ENCODE assay signal across 9 mouse cellular contexts in genomic region chr17:56558448-56558847, GRCm38 (mm10). TPM values are rescaled to one million over a fixed set of nuclear protein-coding genes. Genes with fewer than 3 reads are reported as not detected.
A peak's percentile ranks its signal among the peaks of the same experiment; 100 is the strongest.
DNase-seq lines count a peak whose midpoint lies in the region; ATAC-seq and TF ChIP-seq lines count a peak whose summit lies in the region.
"Had no signal": no experiment of that assay in that cellular context is flagged by ENCODE, and none has a peak within 500 bp of the region (broad histone marks: within the 10 kb centered on the region; RNA-seq: fewer than 3 reads in every experiment).

No protein-coding gene starts in this region.

- H3K4me3 ChIP-seq in cortical plate, adult 2 months (ENCODE audit: insufficient read depth, low read length), result no peak overlapping the region
- no peak overlapping the region for H3K4me3 ChIP-seq in stomach, embryonic 15.5 days (replicated peaks)
- H3K4me3 ChIP-seq: embryonic facial prominence, embryonic 13.5 days had no signal

- peaks cover 26% of the 10 kb centered on the region for H3K36me3 ChIP-seq in stomach, embryonic 15.5 days

- H3K4me1 ChIP-seq in cortical plate, adult 2 months (ENCODE audit: control insufficient read depth, insufficient read depth, low read length), result no peaks in the 10 kb centered on the region
- H3K4me1 ChIP-seq in stomach, embryonic 15.5 days, result 0 out of 2 replicates have a peak, but pooled peaks cover 2% of the 10 kb centered on the region
- H3K4me1 ChIP-seq: embryonic facial prominence, embryonic 13.5 days had no signal

- H3K27me3 ChIP-seq in stomach, embryonic 15.5 days (replicated peaks), result no peaks in the 10 kb centered on the region
- H3K27me3 ChIP-seq: embryonic facial prominence, embryonic 13.5 days had no signal

- intact Hi-C loops in gastrocnemius, postnatal 14 days (cut with DNase I; ENCODE audit: low total_unique reads), result loop anchor here (2.0 kb wide), 1 partner anchor 202 kb away; no protein-coding TSS in a partner anchor

- TF ChIP-seq CTCF in cortical plate, adult 2 months (IDR thresholded peaks at IDR 0.05; ENCODE audit: extremely low read depth, insufficient read depth, low read length), result peak; percentile 67

- peak; percentile 32; the same call in 1 of the 2 replicates for ATAC-seq in stomach, embryonic 15.5 days (ENCODE audit: insufficient read depth, low FRiP score, low read depth)

- DNase-seq in A20 (ENCODE audit: low read depth, low spot score) (peak; percentile 62), liver (peak; percentile 64)
- DNase-seq in adrenal gland, adult (ENCODE audit: inconsistent age in 2 of 2, low spot score in 1 of 2), result peak; percentile 66 to 89
- peak; percentile 61 for DNase-seq in gastrocnemius, postnatal 14 days
- DNase-seq in kidney, adult 18-20 months, result peak; percentile 66
- DNase-seq in naive thymus-derived CD4-positive, alpha-beta T cell, adult 2 months (ENCODE audit: low read depth), result peak; percentile 81

- TF ChIP-seq POLR2A in cortical plate, adult 2 months (IDR thresholded peaks at IDR 0.05; ENCODE audit: extremely low read depth, insufficient read depth, low read length), result no peak

- H3K9ac ChIP-seq in stomach, embryonic 15.5 days, result no peak overlapping the region
- H3K9ac ChIP-seq: embryonic facial prominence, embryonic 13.5 days had no signal

- WGBS in stomach, embryonic 15.5 days, result 16% methylated on average over 3 of the region's 3 CpGs

- H3K9me3 ChIP-seq in stomach, embryonic 15.5 days, result no peaks in the 10 kb centered on the region
- H3K9me3 ChIP-seq: embryonic facial prominence, embryonic 13.5 days had no signal

- no peak overlapping the region for H3K27ac ChIP-seq in cortical plate, adult 2 months (ENCODE audit: insufficient read depth, low read length)
- H3K27ac ChIP-seq in stomach, embryonic 15.5 days, result no peak overlapping the region
- H3K27ac ChIP-seq: embryonic facial prominence, embryonic 13.5 days had no signal

- H3K4me2 ChIP-seq in stomach, embryonic 15.5 days, result no peak overlapping the region
- H3K4me2 ChIP-seq: embryonic facial prominence, embryonic 13.5 days had no signal

RNA-seq across cellular contexts. Expression of gene Gm20219, which starts 4.3 kb away (rescaled TPM):
- polyA plus RNA-seq in cortical plate, adult 2 months (2012; rRNA removed), result 2.1 and 3.2 TPM in 2 replicates
- total RNA-seq in gastrocnemius, postnatal 14 days (2021), result under 1 TPM; 0.27 to 0.42 TPM
- 9.5 and 10.7 TPM in 2 replicates for polyA plus RNA-seq in stomach, embryonic 15.5 days (2015; fragmentation: Nextera tagmentation; extraction: Ambion mirVana)

RNA-seq across cellular contexts. Expression of gene Safb2, which starts 25.9 kb away (rescaled TPM):
- 93.0 and 110 TPM in 2 replicates for polyA plus RNA-seq in cortical plate, adult 2 months (2012; rRNA removed)
- 10 to 100 TPM; 25.1 to 34.9 TPM for total RNA-seq in gastrocnemius, postnatal 14 days (2021)
- polyA plus RNA-seq in stomach, embryonic 15.5 days (2015; fragmentation: Nextera tagmentation; extraction: Ambion mirVana), result 77.9 and 82.7 TPM in 2 replicates

RNA-seq across cellular contexts. Expression of gene Safb, which starts 26.2 kb away (rescaled TPM):
- polyA plus RNA-seq in cortical plate, adult 2 months (2012; rRNA removed), result 101 and 110 TPM in 2 replicates
- total RNA-seq in gastrocnemius, postnatal 14 days (2021), result 10 to 100 TPM; 39.4 to 46.2 TPM
- 95.8 and 106 TPM in 2 replicates for polyA plus RNA-seq in stomach, embryonic 15.5 days (2015; fragmentation: Nextera tagmentation; extraction: Ambion mirVana)

RNA-seq across cellular contexts. Expression of gene Znrf4, which starts 46.2 kb away (rescaled TPM):
- not detected in 2 replicates for polyA plus RNA-seq in cortical plate, adult 2 months (2012; rRNA removed)
- total RNA-seq in gastrocnemius, postnatal 14 days (2021), result not detected
- polyA plus RNA-seq in stomach, embryonic 15.5 days (2015; fragmentation: Nextera tagmentation; extraction: Ambion mirVana), result not detected in 2 replicates
- polyA plus RNA-seq: embryonic facial prominence, embryonic 13.5 days had no signal

RNA-seq across cellular contexts. Expression of gene 2410015M20Rik, which starts 51.1 kb away (rescaled TPM):
- polyA plus RNA-seq in cortical plate, adult 2 months (2012; rRNA removed), result 145 and 159 TPM in 2 replicates
- 100 to 1,000 TPM; 193 to 194 TPM for total RNA-seq in gastrocnemius, postnatal 14 days (2021)
- 230 and 238 TPM in 2 replicates for polyA plus RNA-seq in stomach, embryonic 15.5 days (2015; fragmentation: Nextera tagmentation; extraction: Ambion mirVana)
